Comparison of ENCODE assay signal across 9 mouse cellular contexts in the genomic region with DNA sequence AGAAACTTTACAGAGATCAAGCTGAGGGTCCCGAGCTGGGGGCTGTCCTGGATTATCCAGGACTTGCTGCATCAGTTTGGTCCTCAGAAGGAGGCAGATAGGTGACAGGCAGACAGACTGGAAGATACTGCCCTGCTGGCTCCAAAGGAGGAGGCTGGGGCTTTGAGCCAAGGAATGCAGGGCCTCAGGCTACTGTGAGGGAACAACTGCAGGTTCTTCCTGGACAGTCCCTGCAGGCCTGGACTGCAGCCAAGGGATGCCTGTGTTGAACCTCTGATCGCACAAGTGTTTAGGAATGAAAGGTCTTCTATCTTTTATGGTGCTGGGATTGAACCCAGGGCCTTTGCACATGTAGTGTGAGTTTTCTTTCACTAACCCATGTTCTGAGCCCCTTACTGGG. TPM values are rescaled to one million over a fixed set of nuclear protein-coding genes. Genes with fewer than 3 reads are reported as not detected.
DNase-seq lines count a peak whose midpoint lies in the region; ATAC-seq and TF ChIP-seq lines count a peak whose summit lies in the region.
"Had no signal": no experiment of that assay in that cellular context is flagged by ENCODE, and none has a peak within 500 bp of the region (broad histone marks: within the 10 kb centered on the region; RNA-seq: fewer than 3 reads in every experiment).

No protein-coding gene starts in this region.

- CTCF ChIA-PET in Patski (lab: Charles Lee): interaction anchor here (1.1 kb wide), 1 partner anchor 10 kb away, joined by 3 read pairs; no protein-coding TSS in a partner anchor

- H3K27me3 ChIP-seq in intestine, embryonic 14.5 days (replicated peaks; ENCODE audit: control insufficient read depth, insufficient read depth, low read length): no peaks in the 10 kb centered on the region
- H3K27me3 ChIP-seq in intestine, postnatal 0 days (replicated peaks; ENCODE audit: control insufficient read depth, insufficient read depth, low read length): no peaks in the 10 kb centered on the region
- no peaks in the 10 kb centered on the region for H3K27me3 ChIP-seq in Patski
- no peaks in the 10 kb centered on the region for H3K27me3 ChIP-seq in heart, embryonic 15.5 days
- no peaks in the 10 kb centered on the region for H3K27me3 ChIP-seq in lung, embryonic 16.5 days (ENCODE audit: control insufficient read depth, insufficient read depth, low read depth, low read length)

- no peak overlapping the region for H3K4me2 ChIP-seq in intestine, embryonic 14.5 days (ENCODE audit: low read length)
- no peak overlapping the region for H3K4me2 ChIP-seq in intestine, postnatal 0 days (replicated peaks; ENCODE audit: low read depth)
- H3K4me2 ChIP-seq in heart, embryonic 15.5 days: no peak overlapping the region
- no peak overlapping the region for H3K4me2 ChIP-seq in lung, embryonic 16.5 days (ENCODE audit: low read depth, low read length)

- POLR2A ChIA-PET in Patski (lab: Charles Lee): interaction anchor here (1.2 kb wide), 1 partner anchor 13 kb away, joined by 4 read pairs; no protein-coding TSS in a partner anchor

- no peaks in the 10 kb centered on the region for H3K9me3 ChIP-seq in intestine, embryonic 14.5 days (ENCODE audit: control insufficient read depth, low read length)
- H3K9me3 ChIP-seq in intestine, postnatal 0 days (ENCODE audit: control insufficient read depth): no peaks in the 10 kb centered on the region
- H3K9me3 ChIP-seq in heart, embryonic 15.5 days (replicated peaks): no peaks in the 10 kb centered on the region
- H3K9me3 ChIP-seq in lung, embryonic 16.5 days (ENCODE audit: control insufficient read depth, low read length): no peaks in the 10 kb centered on the region

- in situ Hi-C loops in Patski (cut with MboI; ENCODE audit: low pct_unique_long_range_greater_than_20kb): no loop called here

- no peaks in the 10 kb centered on the region for H3K36me3 ChIP-seq in intestine, embryonic 14.5 days (ENCODE audit: control insufficient read depth, insufficient read depth, low read length)
- H3K36me3 ChIP-seq in intestine, postnatal 0 days (ENCODE audit: control insufficient read depth, insufficient read depth): no peaks in the 10 kb centered on the region
- H3K36me3 ChIP-seq in heart, embryonic 15.5 days: no peaks in the 10 kb centered on the region
- H3K36me3 ChIP-seq in lung, embryonic 16.5 days (ENCODE audit: control insufficient read depth, insufficient read depth, low read length): no peaks in the 10 kb centered on the region

- H3K27ac ChIP-seq in intestine, embryonic 14.5 days (ENCODE audit: low read depth): peak overlapping the region; percentile 14; the same call in 1 of the 2 replicates
- no peak overlapping the region for H3K27ac ChIP-seq in intestine, postnatal 0 days (ENCODE audit: low read depth, low read length)
- peak overlapping the region; percentile 73 for H3K27ac ChIP-seq in heart, embryonic 15.5 days
- H3K27ac ChIP-seq in lung, embryonic 16.5 days (ENCODE audit: low read length): peak overlapping the region; percentile 62

- no peak overlapping the region for H3K9ac ChIP-seq in intestine, embryonic 14.5 days (ENCODE audit: low read length)
- H3K9ac ChIP-seq in intestine, postnatal 0 days (ENCODE audit: low read depth, low read length): no peak overlapping the region
- no peak overlapping the region for H3K9ac ChIP-seq in heart, embryonic 15.5 days
- H3K9ac ChIP-seq in lung, embryonic 16.5 days (ENCODE audit: low read length): 0 out of 2 replicates have a peak overlapping the region, but pooled peaks have one; percentile 3

- peaks cover 32% of the 10 kb centered on the region for H3K4me1 ChIP-seq in intestine, embryonic 14.5 days (replicated peaks; ENCODE audit: control insufficient read depth, insufficient read depth, low read length)
- H3K4me1 ChIP-seq in intestine, postnatal 0 days (replicated peaks; ENCODE audit: control insufficient read depth, insufficient read depth, low read length): peaks cover 10% of the 10 kb centered on the region; the same call in 1 of the 2 replicates
- peaks cover 41% of the 10 kb centered on the region for H3K4me1 ChIP-seq in heart, embryonic 15.5 days (replicated peaks)
- peaks cover 20% of the 10 kb centered on the region for H3K4me1 ChIP-seq in lung, embryonic 16.5 days (replicated peaks; ENCODE audit: control insufficient read depth, insufficient read depth, low read length)

- H3K4me3 ChIP-seq in intestine, embryonic 14.5 days (ENCODE audit: low read depth, low read length): no peak overlapping the region
- H3K4me3 ChIP-seq in intestine, postnatal 0 days (ENCODE audit: low read depth, low read length): no peak overlapping the region
- H3K4me3 ChIP-seq in heart, embryonic 15.5 days: no peak overlapping the region
- H3K4me3 ChIP-seq in lung, embryonic 16.5 days (ENCODE audit: low read length): no peak overlapping the region

- TF ChIP-seq CTCF in intestine, postnatal 0 days (IDR thresholded peaks at IDR 0.05; ENCODE audit: low read depth): no peak
- no peak for TF ChIP-seq CTCF in Patski (IDR thresholded peaks at IDR 0.05)

- 18% methylated on average over 2 of the region's 2 CpGs for WGBS in intestine, embryonic 14.5 days
- 30% methylated on average over 2 of the region's 2 CpGs for WGBS in intestine, postnatal 0 days
- 13% methylated on average over 2 of the region's 2 CpGs for WGBS in heart, embryonic 15.5 days
- 19% methylated on average over 2 of the region's 2 CpGs for WGBS in lung, embryonic 16.5 days

- no peak for DNase-seq in intestine, embryonic 14.5 days (ENCODE audit: low spot score)
- no peak for DNase-seq in Patski (ENCODE audit: low read depth, low spot score)
- no peak for DNase-seq in frontal cortex, postnatal 10 days (ENCODE audit: low spot score in 2 of 2)
- no peak for DNase-seq in natural killer cell, adult 2 months (ENCODE audit: low spot score in 2 of 2)
- DNase-seq: midbrain, embryonic 14.5 days had no signal

- ATAC-seq in intestine, embryonic 14.5 days (replicated peaks; ENCODE audit: low FRiP score, low TSS enrichment, low read depth): peak; percentile 12; the same call in 1 of the 2 replicates
- no peak for ATAC-seq in intestine, postnatal 0 days
- peak; percentile 37 for ATAC-seq in Patski
- peak; percentile 42; the same call in 1 of the 2 replicates for ATAC-seq in heart, embryonic 15.5 days (replicated peaks; ENCODE audit: insufficient number of reproducible peaks, insufficient read depth, low FRiP score, low read depth)
- peak; percentile 50; the same call in 1 of the 2 replicates for ATAC-seq in lung, embryonic 16.5 days (ENCODE audit: low read depth)
- no peak for ATAC-seq in CD4-positive, CD25-positive, alpha-beta regulatory T cell, adult 4 months

RNA-seq across cellular contexts. Expression of a gene that starts 17.9 kb away (rescaled TPM):
- polyA plus RNA-seq in intestine, embryonic 14.5 days (2014; fragmentation: Nextera tagmentation; extraction: Ambion mirVana): 18.2 and 21.2 TPM in 2 replicates
- polyA plus RNA-seq in intestine, postnatal 0 days (2015; fragmentation: Nextera tagmentation; extraction: Ambion mirVana): 19.9 and 20.1 TPM in 2 replicates
- polyA plus RNA-seq in Patski (2021): 53.8 TPM
- 30.8 and 34.1 TPM in 2 replicates for polyA plus RNA-seq in heart, embryonic 15.5 days (2015; fragmentation: Nextera tagmentation; extraction: Ambion mirVana)
- polyA plus RNA-seq in lung, embryonic 16.5 days (2015; fragmentation: Nextera tagmentation; extraction: Ambion mirVana): 57.3 and 63.6 TPM in 2 replicates
- polyA plus RNA-seq in CD4-positive, CD25-positive, alpha-beta regulatory T cell, adult 4 months (2017; shearing (Covaris generic)): 10 to 100 TPM; 25.3 to 38.9 TPM

RNA-seq across cellular contexts. Expression of a gene that starts 29.8 kb away (rescaled TPM):
- 15.5 and 18.3 TPM in 2 replicates for polyA plus RNA-seq in intestine, embryonic 14.5 days (2014; fragmentation: Nextera tagmentation; extraction: Ambion mirVana)
- polyA plus RNA-seq in intestine, postnatal 0 days (2015; fragmentation: Nextera tagmentation; extraction: Ambion mirVana): 12.5 and 12.9 TPM in 2 replicates
- 24.7 TPM for polyA plus RNA-seq in Patski (2021)
- polyA plus RNA-seq in heart, embryonic 15.5 days (2015; fragmentation: Nextera tagmentation; extraction: Ambion mirVana): 22.0 and 32.1 TPM in 2 replicates
- polyA plus RNA-seq in lung, embryonic 16.5 days (2015; fragmentation: Nextera tagmentation; extraction: Ambion mirVana): 52.6 and 52.7 TPM in 2 replicates
- polyA plus RNA-seq in CD4-positive, CD25-positive, alpha-beta regulatory T cell, adult 4 months (2017; shearing (Covaris generic)): 1 to 10 TPM; 3.3 to 4.7 TPM

RNA-seq across cellular contexts. Expression of a gene that starts 47.0 kb away (rescaled TPM):
- polyA plus RNA-seq in intestine, embryonic 14.5 days (2014; fragmentation: Nextera tagmentation; extraction: Ambion mirVana): 392 and 393 TPM in 2 replicates
- polyA plus RNA-seq in intestine, postnatal 0 days (2015; fragmentation: Nextera tagmentation; extraction: Ambion mirVana): 358 and 367 TPM in 2 replicates
- polyA plus RNA-seq in Patski (2021): 253 TPM
- 269 and 299 TPM in 2 replicates for polyA plus RNA-seq in heart, embryonic 15.5 days (2015; fragmentation: Nextera tagmentation; extraction: Ambion mirVana)
- polyA plus RNA-seq in lung, embryonic 16.5 days (2015; fragmentation: Nextera tagmentation; extraction: Ambion mirVana): 284 and 297 TPM in 2 replicates
- 100 to 1,000 TPM; 212 to 257 TPM for polyA plus RNA-seq in CD4-positive, CD25-positive, alpha-beta regulatory T cell, adult 4 months (2017; shearing (Covaris generic))

Comparison
In these comparisons a context has a peak if more than half of its experiments do, and no peak if none do; other contexts are left out.
1. ATAC-seq: peak in intestine, embryonic 14.5 days (single experiment), Patski (single experiment), heart, embryonic 15.5 days (single experiment) and lung, embryonic 16.5 days (single experiment); none in intestine, postnatal 0 days (single experiment) and CD4-positive, CD25-positive, alpha-beta regulatory T cell, adult 4 months (single experiment).